Mouse (Mus musculus) MEL (cell line): Measurements from ENCODE around the gene Mgst3. TPM values are rescaled to one million over a fixed set of nuclear protein-coding genes. Genes with fewer than 3 reads are reported as not detected.

ENCODE experiments used
- DNase-seq: peaks from one replicate; pipeline ENCODE4 v3.0.0; 2011; ENCODE audit warnings: low read depth, low spot score
- H3K27ac ChIP-seq: 2 replicates; pipeline ENCODE4 v1.5.1; 2012; ENCODE audit warnings: low read depth, mild to moderate bottlenecking, control low read depth, low read length, moderate library complexity; ENCODE audit not compliant: control insufficient read depth
- H3K27me3 ChIP-seq, 2 experiments: fragments of 150-350 bp in 1 of 2; sonication (generic) in 1 of 2; 2 replicates each; pipeline ENCODE4 v1.6.1; 2012; ENCODE audit warnings: low read length in 2 of 2, mild to moderate bottlenecking in 2 of 2, improper control_type of control experiment in 1 of 2, moderate library complexity in 1 of 2; ENCODE audit not compliant: insufficient read depth in 2 of 2, control insufficient read depth in 1 of 2
- H3K36me3 ChIP-seq, 2 experiments: 2 replicates each; pipeline ENCODE4 v1.6.1; 2012 to 2014; ENCODE audit warnings: low read length in 2 of 2, improper control_type of control experiment in 1 of 2, inconsistent platforms in 1 of 2, mild to moderate bottlenecking in 1 of 2; ENCODE audit not compliant: insufficient read depth in 2 of 2, control insufficient read depth in 1 of 2
- H3K4me1 ChIP-seq, 2 experiments: fragments of 150-350 bp in 1 of 2; sonication (generic) in 1 of 2; 2 replicates each; pipeline ENCODE4 v1.6.1; 2012; ENCODE audit warnings: low read length in 2 of 2, improper control_type of control experiment in 1 of 2, mild to moderate bottlenecking in 1 of 2; ENCODE audit not compliant: insufficient read depth in 2 of 2, control insufficient read depth in 1 of 2
- H3K4me3 ChIP-seq, 2 experiments: fragments of 150-350 bp in 1 of 2; sonication (generic) in 1 of 2; 2 replicates each; pipeline ENCODE4 v1.5.1; 2012; ENCODE audit warnings: low read depth in 2 of 2, low read length in 2 of 2, mild to moderate bottlenecking in 2 of 2, moderate library complexity in 2 of 2, control low read depth in 1 of 2, improper control_type of control experiment in 1 of 2; ENCODE audit not compliant: control insufficient read depth in 1 of 2, insufficient read depth in 1 of 2
- H3K79me2 ChIP-seq: 2 replicates; pipeline ENCODE4 v1.6.1; 2012; ENCODE audit warnings: mild to moderate bottlenecking, low read length, moderate library complexity; ENCODE audit not compliant: control insufficient read depth, poor library complexity, insufficient read depth
- H3K9ac ChIP-seq: 2 replicates; pipeline ENCODE4 v1.6.1; 2012; ENCODE audit warnings: low read depth, mild to moderate bottlenecking, control low read depth, low read length, moderate library complexity; ENCODE audit not compliant: control insufficient read depth, poor library complexity, severe bottlenecking
- H3K9me3 ChIP-seq: fragments of 150-350 bp; sonication (generic); replicated peaks from 2 replicates; pipeline ENCODE4 v1.6.1; 2012; ENCODE audit warnings: mild to moderate bottlenecking, low read length, improper control_type of control experiment, moderate library complexity; ENCODE audit not compliant: insufficient read depth
- CHD1 ChIP-seq: IDR thresholded peaks from 2 replicates; pipeline ENCODE4 v1.6.1; 2012; ENCODE audit warnings: low read depth, mild to moderate bottlenecking, inconsistent platforms, low read length, improper control_type of control experiment
- CTCF ChIP-seq, 3 experiments: IDR thresholded peaks in 2 of 3; conservative IDR thresholded peaks in 1 of 3; 2 replicates each; pipeline ENCODE4 v1.5.1; 2011 to 2012; ENCODE audit warnings: low read length in 3 of 3, low read depth in 2 of 3, mild to moderate bottlenecking in 2 of 3, improper control_type of control experiment in 1 of 3, inconsistent platforms in 1 of 3, mixed read lengths in 1 of 3, moderate library complexity in 1 of 3; ENCODE audit not compliant: control insufficient read depth in 1 of 3, insufficient read depth in 1 of 3, poor library complexity in 1 of 3, severe bottlenecking in 1 of 3
- E2F4 ChIP-seq: IDR thresholded peaks from 2 replicates; pipeline ENCODE4 v1.6.1; 2011; ENCODE audit warnings: low read depth, low read length, improper control_type of control experiment, borderline replicate concordance
- ELF1 ChIP-seq: IDR thresholded peaks from 2 replicates; pipeline ENCODE4 v1.6.1; 2014; ENCODE audit warnings: low read depth, mild to moderate bottlenecking, inconsistent platforms, low read length, improper control_type of control experiment, moderate library complexity
- GATA1 ChIP-seq: IDR thresholded peaks from 2 replicates; pipeline ENCODE4 v1.6.1; 2011; ENCODE audit warnings: low read depth, low read length, improper control_type of control experiment
- JUND ChIP-seq: IDR thresholded peaks from 2 replicates; pipeline ENCODE4 v1.6.1; 2011; ENCODE audit warnings: low read depth, mild to moderate bottlenecking, improper control_type of control experiment, low read length
- MYC ChIP-seq: IDR thresholded peaks from 2 replicates; pipeline ENCODE4 v1.6.1; 2011; ENCODE audit warnings: low read depth, mild to moderate bottlenecking, low read length, improper control_type of control experiment, moderate library complexity
- NELFE ChIP-seq: IDR thresholded peaks from 2 replicates; pipeline ENCODE4 v1.6.1; 2011; ENCODE audit warnings: low read depth, low read length, improper control_type of control experiment
- NRF1 ChIP-seq: IDR thresholded peaks from 2 replicates; pipeline ENCODE4 v1.6.1; 2014; ENCODE audit warnings: low read depth, mild to moderate bottlenecking, inconsistent platforms, low read length, improper control_type of control experiment, moderate library complexity; ENCODE audit not compliant: poor library complexity, insufficient read depth, severe bottlenecking
- POLR2AphosphoS2 ChIP-seq: IDR thresholded peaks from 2 replicates; pipeline ENCODE4 v1.6.1; 2011; ENCODE audit warnings: low read length, improper control_type of control experiment
- RAD21 ChIP-seq: IDR thresholded peaks from 2 replicates; pipeline ENCODE4 v1.6.1; 2011; ENCODE audit warnings: mild to moderate bottlenecking, low read depth, low read length, improper control_type of control experiment
- SMC3 ChIP-seq: IDR thresholded peaks from 2 replicates; pipeline ENCODE4 v1.6.1; 2011; ENCODE audit warnings: low read depth, low read length, improper control_type of control experiment
- ZC3H11A ChIP-seq: IDR thresholded peaks from 2 replicates; pipeline ENCODE4 v1.6.1; 2012; ENCODE audit warnings: low read depth, mild to moderate bottlenecking, inconsistent platforms, low read length, improper control_type of control experiment
- ZKSCAN1 ChIP-seq: IDR thresholded peaks from 2 replicates; pipeline ENCODE4 v1.6.1; 2012; ENCODE audit warnings: low read depth, mild to moderate bottlenecking, inconsistent platforms, low read length, improper control_type of control experiment, moderate library complexity
- ZNF384 ChIP-seq: IDR thresholded peaks from 2 replicates; pipeline ENCODE4 v1.6.1; 2012; ENCODE audit warnings: low read depth, mild to moderate bottlenecking, inconsistent platforms, low read length, improper control_type of control experiment
- polyA plus RNA-seq, 2 experiments: library from polyadenylated mRNA; stranded (reverse) in 1 of 2; unstranded in 1 of 2; fragments of >175 nt in 1 of 2; fragments of >200 nt in 1 of 2; gene quantifications; 2 replicates each; pipeline versions ENCODE4 v1.2.1 to v1.2.4; 2012; ENCODE audit warnings: low replicate concordance in 2 of 2, low read depth in 1 of 2; ENCODE audit not compliant: insufficient read length in 2 of 2, insufficient read depth in 1 of 2, missing spikeins in 1 of 2
- total RNA-seq: library from RNA; depleted of rRNA; stranded (reverse); fragments of 300-350 nt; gene quantifications from 2 replicates; pipeline ENCODE4 v1.2.3, GENCODE M21; 2012

The Mgst3 gene
- total and polyA plus RNA-seq, 3 experiments = 17.0 to 33.2 TPM; not detected in 1

- Histone ChIP-seq H3K4me1 (peaks cover 16 to 30% of the 10 kb centered on the region in 2 experiments), H3K27me3 (no peaks in the 10 kb centered on the region), H3K79me2 (no peaks in the 10 kb centered on the region), H3K27ac (no peak overlapping the region), H3K9me3 (no peaks in the 10 kb centered on the region), H3K9ac (no peak overlapping the region), H3K36me3 (peaks cover 0 to 27% of the 10 kb centered on the region in 2 experiments; a peak in 2 of 4 replicates), H3K4me3 (no peak overlapping the region)
- TF ChIP-seq CHD1 = no peak
- TF ChIP-seq GATA1 = no peak
- TF ChIP-seq NELFE = no peak
- TF ChIP-seq ZC3H11A = no peak
- DNase-seq = no peak
Observed at GRCm38 (mm10) chr1:167382316-167382715, 11.3 kb downstream of the Mgst3 start.

GRCm38 (mm10) chr1:167381050-167382015, 12.3 kb downstream of the Mgst3 start:
- TF ChIP-seq POLR2AphosphoS2 (no peak), SMC3 (no peak), CTCF (IDR thresholded peaks at IDR 0.05 in 2 of 3, conservative IDR thresholded peaks at IDR 0.05 in 1 of 3; ENCODE audit: control insufficient read depth in 1 of 3, insufficient read depth in 1 of 3, low read depth in 2 of 3, low read length in 3 of 3, poor library complexity in 1 of 3, severe bottlenecking in 1 of 3) (no peak), E2F4 (no peak), ZKSCAN1 (no peak), MYC (no peak), NRF1 (no peak), RAD21 (no peak), ZNF384 (no peak)
- H3K9me3 ChIP-seq = no peaks in the 10 kb centered on the region
- H3K9ac ChIP-seq = no peak overlapping the region
- DNase-seq = no peak
- H3K79me2 ChIP-seq = no peaks in the 10 kb centered on the region
- H3K27ac ChIP-seq = no peak overlapping the region
- peaks cover 16 to 30% of the 10 kb centered on the region in 2 experiments for H3K4me1 ChIP-seq
- H3K27me3 ChIP-seq = no peaks in the 10 kb centered on the region
- H3K4me3 ChIP-seq = no peak overlapping the region
- H3K36me3 ChIP-seq = peaks cover 0 to 27% of the 10 kb centered on the region in 2 experiments; a peak in 2 of 4 replicates

GRCm38 (mm10) chr1:167380223-167380622, 13.4 kb downstream of the Mgst3 start:
- no peak for DNase-seq
- Histone ChIP-seq H3K27me3 (no peaks in the 10 kb centered on the region), H3K4me1 (peaks cover 15 to 30% of the 10 kb centered on the region in 2 experiments), H3K27ac (no peak overlapping the region), H3K36me3 (peaks cover 0 to 25% of the 10 kb centered on the region in 2 experiments; a peak in 2 of 4 replicates), H3K79me2 (no peaks in the 10 kb centered on the region), H3K4me3 (no peak overlapping the region), H3K9me3 (no peaks in the 10 kb centered on the region), H3K9ac (no peak overlapping the region)
- no peak for TF ChIP-seq ELF1
- TF ChIP-seq JUND = no peak
- TF ChIP-seq MYC = no peak
